Mouse (Mus musculus): ENCODE data around the gene Mfsd4a. TPM values are rescaled to one million over a fixed set of nuclear protein-coding genes. Genes with fewer than 3 reads are reported as not detected.
A peak's percentile ranks its signal among the peaks of the same experiment; 100 is the strongest.

Mfsd4a gene
- polyA plus RNA-seq, 1 experiment from 2014 or later: 8.5 TPM

- WGBS (ENCODE audit: insufficient replicate concordance): 73% methylated on average over 4 of the region's 4 CpGs
- Histone ChIP-seq H3K36me3 (no peaks in the 10 kb centered on the region), H3K27me3 (replicated peaks) (no peaks in the 10 kb centered on the region), H3K4me2 (no peak overlapping the region), H3K4me3 (no peak overlapping the region), H3K9ac (no peak overlapping the region), H3K27ac (no peak overlapping the region), H3K9me3 (replicated peaks) (no peaks in the 10 kb centered on the region), H3K4me1 (peaks cover 19% of the 10 kb centered on the region)
- no peak for ATAC-seq
Observed at GRCm38 (mm10) chr1:132001880-132002330, 66.0 kb downstream of the Mfsd4a start.

DNA sequence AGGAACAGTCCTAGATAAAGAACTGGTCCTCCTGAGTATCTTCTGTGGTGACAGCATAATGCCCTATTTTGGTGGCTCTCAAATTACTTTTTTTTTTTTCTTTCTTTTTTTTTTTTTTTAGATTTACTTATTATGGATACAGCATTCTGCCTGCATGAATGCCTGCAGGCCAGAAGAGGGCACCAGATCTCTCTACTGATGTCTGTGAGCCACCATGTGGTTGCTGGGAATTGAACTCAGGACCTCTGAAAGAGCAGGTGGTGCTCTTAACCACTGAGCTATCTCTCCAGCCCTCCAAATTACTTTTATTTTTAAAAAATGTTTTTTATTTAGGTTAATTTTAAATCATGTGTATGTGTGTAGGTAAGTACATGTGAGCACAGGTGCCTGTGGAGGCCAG lies 67.4 kb downstream of the Mfsd4a start:
- Histone ChIP-seq H3K4me1 (peaks cover 7% of the 10 kb centered on the region; the same call in 1 of the 2 replicates), H3K27me3 (replicated peaks) (no peaks in the 10 kb centered on the region), H3K36me3 (no peaks in the 10 kb centered on the region), H3K4me3 (no peak overlapping the region), H3K9ac (no peak overlapping the region), H3K27ac (no peak overlapping the region), H3K9me3 (replicated peaks) (no peaks in the 10 kb centered on the region), H3K4me2 (no peak overlapping the region)
- no peak for ATAC-seq

DNA sequence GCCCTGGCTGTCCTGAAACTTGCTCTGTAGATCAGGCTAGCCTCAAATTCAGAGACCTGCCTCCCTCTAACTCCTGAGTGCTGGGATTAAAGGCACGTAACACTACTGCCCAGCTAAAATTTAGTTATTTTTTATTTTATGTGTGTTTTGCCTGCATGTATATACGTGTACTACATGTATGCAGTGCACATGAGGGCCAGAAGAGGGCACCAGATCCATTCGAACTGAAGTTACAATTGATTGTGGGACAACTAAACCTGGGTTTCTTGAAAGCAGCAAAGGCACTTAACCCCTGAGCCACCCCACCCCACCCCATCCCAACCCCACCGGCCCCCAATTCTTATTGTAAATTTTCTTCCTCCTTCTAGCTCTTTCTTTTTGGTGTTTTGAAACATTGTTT lies 72.8 kb downstream of the Mfsd4a start:
- 18% methylated on average over 4 of the region's 4 CpGs for WGBS (ENCODE audit: insufficient replicate concordance)
- ATAC-seq: 0 out of 2 replicates have a peak, but pooled peaks have one; percentile 27

DNA sequence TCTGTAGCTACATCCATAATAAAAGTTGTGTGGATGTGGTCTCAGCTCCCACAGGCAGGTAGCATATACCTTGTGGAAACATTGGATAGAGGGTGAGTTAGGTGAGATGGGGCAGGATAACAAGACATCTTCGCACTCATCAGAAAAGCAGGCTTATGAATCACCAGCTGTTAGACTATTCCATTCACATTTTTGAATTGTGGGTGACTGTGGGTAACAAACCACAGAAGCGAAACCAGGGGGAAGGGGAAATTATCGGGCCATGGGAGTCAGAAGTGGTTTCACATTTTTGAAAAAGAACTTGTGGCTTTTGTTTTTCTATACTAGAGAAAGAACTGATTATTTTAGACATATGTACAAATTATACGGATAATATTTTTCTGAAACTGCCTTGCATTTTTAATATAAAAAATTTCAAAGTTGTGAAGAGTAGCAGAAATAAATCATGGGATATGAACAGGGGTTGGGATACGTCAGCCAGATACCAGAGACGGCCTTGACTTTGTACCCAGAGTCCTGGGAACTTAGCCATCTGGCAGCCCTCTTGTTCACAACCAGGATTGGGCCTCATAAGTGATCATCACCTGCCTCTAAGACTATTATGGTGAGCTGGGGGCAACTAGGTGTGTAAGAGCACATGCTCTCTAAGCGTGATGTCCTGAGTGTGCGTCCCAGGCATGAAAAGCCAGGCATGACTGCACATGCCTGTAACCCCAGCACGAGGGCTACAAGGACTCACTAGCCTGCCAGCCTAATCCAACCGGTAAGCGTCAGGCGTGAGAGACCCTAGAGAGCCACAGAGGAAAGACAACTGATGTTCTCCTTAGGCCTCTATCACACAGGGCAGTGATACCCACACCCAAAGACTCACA lies 74.5 kb downstream of the Mfsd4a start:
- H3K9me3 ChIP-seq (replicated peaks): no peaks in the 10 kb centered on the region
- WGBS (ENCODE audit: insufficient replicate concordance): 68% methylated on average over 12 of the region's 12 CpGs
- no peak overlapping the region for H3K9ac ChIP-seq
- H3K27me3 ChIP-seq (replicated peaks): no peaks in the 10 kb centered on the region
- H3K27ac ChIP-seq: no peak overlapping the region
- ATAC-seq: no peak
- no peaks in the 10 kb centered on the region for H3K36me3 ChIP-seq
- H3K4me3 ChIP-seq: no peak overlapping the region
- H3K4me2 ChIP-seq: no peak overlapping the region
- H3K4me1 ChIP-seq: no peaks in the 10 kb centered on the region

More for the DNA sequence above, 72.8 kb downstream of the Mfsd4a start:
- Histone ChIP-seq H3K4me2 (no peak overlapping the region), H3K4me3 (no peak overlapping the region), H3K9ac (no peak overlapping the region), H3K4me1 (no peaks in the 10 kb centered on the region), H3K9me3 (replicated peaks) (no peaks in the 10 kb centered on the region), H3K36me3 (no peaks in the 10 kb centered on the region), H3K27me3 (replicated peaks) (no peaks in the 10 kb centered on the region), H3K27ac (no peak overlapping the region)

DNA sequence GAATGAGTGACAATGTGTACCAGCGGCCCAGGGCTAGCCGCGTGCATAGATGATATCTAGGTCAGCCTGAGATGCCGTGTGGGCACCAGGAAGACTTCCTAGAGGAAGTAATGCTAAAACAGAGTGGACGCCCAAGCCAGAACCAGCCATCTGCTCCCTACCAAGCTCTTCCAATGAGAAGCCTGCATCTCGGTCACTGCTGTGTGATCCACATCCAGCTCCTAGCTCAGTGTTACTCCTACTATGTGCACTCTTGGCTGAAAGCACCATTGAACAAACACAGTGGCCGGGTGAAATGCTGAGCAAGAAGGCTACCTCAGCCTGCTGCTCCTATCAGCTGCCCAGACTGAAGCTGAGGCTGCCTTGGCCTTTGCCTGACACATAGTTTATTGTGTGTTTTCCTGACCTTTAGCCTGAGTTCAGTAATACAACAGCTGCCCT lies 75.3 kb downstream of the Mfsd4a start:
- 58% methylated on average over 7 of the region's 7 CpGs for whole genome bisulfite sequencing (ENCODE audit: insufficient replicate concordance)
- Histone ChIP-seq H3K9me3 (replicated peaks) (no peaks in the 10 kb centered on the region), H3K4me3 (no peak overlapping the region), H3K36me3 (no peaks in the 10 kb centered on the region), H3K4me1 (no peaks in the 10 kb centered on the region), H3K9ac (no peak overlapping the region), H3K27ac (no peak overlapping the region), H3K4me2 (no peak overlapping the region), H3K27me3 (replicated peaks) (no peaks in the 10 kb centered on the region)
- no peak for ATAC-seq

- Histone ChIP-seq H3K9ac (no peak overlapping the region), H3K27ac (no peak overlapping the region), H3K4me3 (no peak overlapping the region), H3K27me3 (replicated peaks) (no peaks in the 10 kb centered on the region), H3K36me3 (no peaks in the 10 kb centered on the region), H3K4me2 (no peak overlapping the region), H3K9me3 (replicated peaks) (no peaks in the 10 kb centered on the region), H3K4me1 (no peaks in the 10 kb centered on the region)
- ATAC-seq: no peak
- 62% methylated on average over 9 of the region's 9 CpGs for WGBS (ENCODE audit: insufficient replicate concordance)
Observed at GRCm38 (mm10) chr1:131990083-131990760, 77.6 kb downstream of the Mfsd4a start.

DNA sequence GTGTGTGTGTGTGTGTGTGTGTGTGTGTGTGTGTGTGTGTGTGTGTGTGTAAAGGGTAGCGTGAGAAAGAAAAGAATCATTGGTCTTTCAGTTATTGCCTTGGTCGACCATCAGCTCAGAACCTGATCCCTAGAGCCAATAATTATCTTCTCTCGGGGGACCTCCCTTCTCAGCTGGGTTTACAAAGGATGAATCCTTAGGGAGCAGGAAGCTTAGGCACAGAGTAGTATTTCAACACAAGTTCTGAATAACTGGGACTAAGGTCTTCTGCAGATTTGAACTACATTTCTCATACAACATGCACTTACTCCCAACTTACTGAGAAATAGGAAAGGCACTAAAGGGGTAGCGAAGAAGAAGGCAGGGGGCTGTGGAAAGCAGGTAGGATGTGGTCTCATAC lies 78.4 kb downstream of the Mfsd4a start:
- 63% methylated on average over 3 of the region's 4 CpGs for WGBS (ENCODE audit: insufficient replicate concordance)
- Histone ChIP-seq H3K27ac (no peak overlapping the region), H3K4me2 (no peak overlapping the region), H3K4me1 (no peaks in the 10 kb centered on the region), H3K9me3 (replicated peaks) (no peaks in the 10 kb centered on the region), H3K9ac (no peak overlapping the region), H3K36me3 (no peaks in the 10 kb centered on the region), H3K4me3 (no peak overlapping the region), H3K27me3 (replicated peaks) (no peaks in the 10 kb centered on the region)
- no peak for ATAC-seq

DNA sequence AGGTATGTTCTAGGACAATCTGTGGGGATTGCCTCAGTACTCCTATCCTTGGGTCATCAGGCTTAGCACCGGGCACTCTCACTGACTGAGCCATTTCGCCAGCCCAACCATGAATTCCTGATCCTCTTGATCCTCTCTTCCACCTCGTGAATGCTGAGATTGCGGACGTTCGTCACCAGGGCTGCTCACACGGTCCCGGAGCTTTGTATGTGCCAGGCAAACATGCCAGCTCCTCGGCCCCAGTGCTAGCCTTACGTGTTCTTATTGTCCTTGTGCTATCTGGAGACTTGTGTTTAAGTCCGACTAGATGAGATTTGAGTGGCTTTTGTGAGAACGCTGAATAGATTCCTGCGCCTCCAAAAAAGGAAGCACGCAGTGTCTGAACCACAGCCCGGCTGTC lies 80.4 kb downstream of the Mfsd4a start:
- no peak for ATAC-seq
- Histone ChIP-seq H3K9ac (no peak overlapping the region), H3K4me1 (no peaks in the 10 kb centered on the region), H3K27me3 (replicated peaks) (no peaks in the 10 kb centered on the region), H3K9me3 (replicated peaks) (no peaks in the 10 kb centered on the region), H3K27ac (no peak overlapping the region), H3K4me3 (no peak overlapping the region), H3K4me2 (no peak overlapping the region), H3K36me3 (no peaks in the 10 kb centered on the region)
- 65% methylated on average over 15 of the region's 15 CpGs for WGBS (ENCODE audit: insufficient replicate concordance)

GRCm38 (mm10) chr1:131983806-131984205 lies 84.1 kb downstream of the Mfsd4a start:
- Histone ChIP-seq H3K27me3 (replicated peaks) (no peaks in the 10 kb centered on the region), H3K9ac (no peak overlapping the region), H3K4me3 (no peak overlapping the region), H3K4me2 (no peak overlapping the region), H3K27ac (no peak overlapping the region), H3K4me1 (no peaks in the 10 kb centered on the region), H3K36me3 (no peaks in the 10 kb centered on the region), H3K9me3 (replicated peaks) (no peaks in the 10 kb centered on the region)
- ATAC-seq: no peak
- 62% methylated on average over 2 of the region's 2 CpGs for WGBS (ENCODE audit: insufficient replicate concordance)

DNA sequence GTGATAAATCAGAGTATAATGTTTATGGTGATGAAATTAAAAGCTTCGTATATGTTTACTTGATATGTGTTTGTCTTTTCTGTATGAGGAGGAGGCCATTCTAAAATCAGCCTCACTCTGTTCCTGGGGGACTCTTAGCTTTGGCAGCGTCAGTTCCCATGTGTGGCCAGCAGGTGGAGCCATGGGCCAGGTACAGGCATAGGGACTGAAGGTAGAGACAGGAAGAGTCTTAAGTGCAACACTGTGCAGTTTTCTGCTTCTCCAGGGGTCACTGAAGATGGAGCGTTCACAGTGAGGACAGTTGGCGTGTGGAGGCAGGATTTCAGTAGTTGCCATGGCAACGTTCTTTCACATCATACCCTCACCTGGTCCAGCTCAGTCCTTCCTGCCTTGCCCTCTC lies 85.0 kb downstream of the Mfsd4a start:
- H3K9ac ChIP-seq: no peak overlapping the region
- H3K36me3 ChIP-seq: no peaks in the 10 kb centered on the region
- no peaks in the 10 kb centered on the region for H3K27me3 ChIP-seq (replicated peaks)
- H3K9me3 ChIP-seq (replicated peaks): no peaks in the 10 kb centered on the region
- no peak overlapping the region for H3K4me3 ChIP-seq
- H3K4me2 ChIP-seq: no peak overlapping the region
- ATAC-seq: peak; percentile 38; the same call in 1 of the 2 replicates
- H3K27ac ChIP-seq: no peak overlapping the region
- WGBS (ENCODE audit: insufficient replicate concordance): 9% methylated on average over 5 of the region's 5 CpGs
- H3K4me1 ChIP-seq: no peaks in the 10 kb centered on the region

- Histone ChIP-seq H3K9ac (no peak overlapping the region), H3K9me3 (replicated peaks) (no peaks in the 10 kb centered on the region), H3K36me3 (no peaks in the 10 kb centered on the region), H3K27ac (no peak overlapping the region), H3K4me2 (no peak overlapping the region), H3K27me3 (replicated peaks) (no peaks in the 10 kb centered on the region), H3K4me1 (no peaks in the 10 kb centered on the region), H3K4me3 (no peak overlapping the region)
- ATAC-seq: peak; percentile 55
- 43% methylated on average over 12 of the region's 12 CpGs for WGBS (ENCODE audit: insufficient replicate concordance)
Observed at GRCm38 (mm10) chr1:131981378-131982013, 86.4 kb downstream of the Mfsd4a start.

DNA sequence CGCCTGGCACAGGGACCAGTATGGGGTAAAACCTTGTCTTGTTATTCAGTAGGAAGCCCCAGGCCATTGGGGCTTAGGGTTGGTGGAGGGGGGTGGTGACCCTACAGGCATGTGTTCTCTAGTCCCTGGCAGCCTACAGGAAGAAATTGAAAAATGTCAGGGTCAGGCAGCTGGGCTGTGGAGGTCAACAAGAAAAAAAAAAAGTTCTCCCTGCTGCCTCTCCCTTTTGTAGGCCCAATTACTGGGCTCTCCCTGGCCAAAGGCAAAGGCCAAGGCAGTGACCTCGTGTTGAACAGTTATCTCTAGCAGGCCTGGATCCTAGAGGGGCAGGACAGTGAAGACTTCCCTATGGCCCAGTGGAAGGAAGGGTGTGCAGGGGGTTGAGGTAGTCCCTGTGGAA lies 87.4 kb downstream of the Mfsd4a start:
- no peaks in the 10 kb centered on the region for H3K9me3 ChIP-seq (replicated peaks)
- H3K27me3 ChIP-seq (replicated peaks): no peaks in the 10 kb centered on the region
- no peak overlapping the region for H3K9ac ChIP-seq
- WGBS (ENCODE audit: insufficient replicate concordance): 28% methylated on average over 2 of the region's 2 CpGs
- no peaks in the 10 kb centered on the region for H3K4me1 ChIP-seq
- H3K27ac ChIP-seq: no peak overlapping the region
- H3K36me3 ChIP-seq: no peaks in the 10 kb centered on the region
- H3K4me3 ChIP-seq: no peak overlapping the region
- no peak for ATAC-seq
- no peak overlapping the region for H3K4me2 ChIP-seq
